8 mouse cellular contexts compared by ENCODE assay signal in the genomic region with DNA sequence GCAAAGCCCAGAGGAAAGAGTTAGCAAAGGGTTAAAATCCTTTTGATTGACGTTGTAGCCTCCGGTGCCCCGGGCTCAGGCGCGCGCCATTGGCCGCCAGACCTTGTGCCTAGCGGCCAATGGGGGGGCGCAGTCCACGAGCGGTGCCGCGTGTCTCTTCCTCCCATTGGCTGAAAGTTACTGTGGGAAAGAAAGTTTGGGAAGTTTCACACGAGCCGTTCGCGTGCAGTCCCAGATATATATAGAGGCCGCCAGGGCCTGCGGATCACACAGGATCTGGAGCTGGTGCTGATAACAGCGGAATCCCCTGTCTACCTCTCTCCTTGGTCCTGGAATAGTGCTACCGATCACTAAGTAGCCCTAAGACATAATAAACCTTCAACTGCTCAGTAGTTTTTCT. TPM values are rescaled to one million over a fixed set of nuclear protein-coding genes. Genes with fewer than 3 reads are reported as not detected.
DNase-seq lines count a peak whose midpoint lies in the region; ATAC-seq lines count a peak whose summit lies in the region.

No protein-coding gene starts in this region.

- H3K9ac ChIP-seq in hindbrain, embryonic 16.5 days (ENCODE audit: low read depth, low read length), result no peak overlapping the region

- H3K4me2 ChIP-seq in hindbrain, embryonic 16.5 days (ENCODE audit: low read length), result peak overlapping the region; percentile 98

- peak; percentile 96 for DNase-seq in R1 (ENCODE audit: low read depth, low spot score)
- DNase-seq in cerebellum, postnatal 36 days, result peak; percentile 59 to 67
- peak; percentile 96 for DNase-seq in gastrocnemius, adult 18-20 months (ENCODE audit: low spot score)
- peak; percentile 92 to 97 for DNase-seq in left cerebral cortex, postnatal 10 days (ENCODE audit: extremely low spot score in 1 of 2, low spot score in 2 of 2)
- DNase-seq in right cerebral cortex, postnatal 4 days, result peak; percentile 76
- DNase-seq in yolk sac, embryonic 10.5 days (ENCODE audit: low spot score), result peak; percentile 96

- peaks cover 41% of the 10 kb centered on the region for H3K4me1 ChIP-seq in hindbrain, embryonic 16.5 days (ENCODE audit: control insufficient read depth, insufficient read depth, low read depth, low read length)

- H3K27me3 ChIP-seq in hindbrain, embryonic 16.5 days (replicated peaks; ENCODE audit: control insufficient read depth, insufficient read depth, low read length), result peaks cover 31% of the 10 kb centered on the region

- peak overlapping the region; percentile 88; the same call in 1 of the 2 replicates for H3K27ac ChIP-seq in hindbrain, embryonic 16.5 days (ENCODE audit: low read depth, low read length)

- intact Hi-C loops in left cerebral cortex, postnatal 10 days (cut with DNase I), result loop anchor here (5.0 to 10.0 kb wide), 3 partner anchors 172 to 433 kb away; no protein-coding TSS in a partner anchor

- peak; percentile 70 for ATAC-seq in hindbrain, embryonic 16.5 days
- peak; percentile 62 for ATAC-seq in megakaryocyte progenitor cell, adult 5-6 weeks (replicated peaks; ENCODE audit: poor library complexity)

- no peaks in the 10 kb centered on the region for H3K36me3 ChIP-seq in hindbrain, embryonic 16.5 days (ENCODE audit: control insufficient read depth, insufficient read depth, low read length)

- H3K4me3 ChIP-seq in hindbrain, embryonic 16.5 days (ENCODE audit: low read length), result peak overlapping the region; percentile 60

- H3K9me3 ChIP-seq in hindbrain, embryonic 16.5 days (ENCODE audit: control insufficient read depth, low read length), result no peaks in the 10 kb centered on the region

- under 1% methylated on average over 21 of the region's 21 CpGs for whole genome bisulfite sequencing in hindbrain, embryonic 16.5 days

RNA-seq across cellular contexts. Expression of gene Hes1, which starts 0.9 kb away (rescaled TPM):
- 10 to 100 TPM in 1 of 2 experiments, 1 to 10 TPM in 1; 7.6 to 13.0 TPM for total RNA-seq in gastrocnemius, adult 18-20 months (2021)
- polyA plus RNA-seq in hindbrain, embryonic 16.5 days (2015; fragmentation: Nextera tagmentation; extraction: Ambion mirVana), result 8.4 and 8.5 TPM in 2 replicates
- 10 to 100 TPM; 16.5 to 18.3 TPM for total RNA-seq in left cerebral cortex, postnatal 10 days (2021)
- total RNA-seq in megakaryocyte progenitor cell, adult 5-6 weeks (2015), result 0.24 and 0.47 TPM in 2 replicates
- 0.41 and 6.0 TPM in 2 replicates for total RNA-seq in megakaryocyte progenitor cell, adult 5-6 weeks (2017)

Comparison
In these comparisons a context has a peak if more than half of its experiments do, and no peak if none do; other contexts are left out.
1. Peak in every context shown above with its lines: DNase-seq, ATAC-seq, H3K4me3 ChIP-seq and H3K27ac ChIP-seq.